Mouse (Mus musculus) brown adipose tissue, adult 24 weeks (tissue): ENCODE measurements at regions not wholly inside any gene's neighbourhood (a gene's known extent, or its start where the extent isn't known, plus 50 kb on each side); places are given as distances from the start of the nearest gene placed in this dataset.

Experiments
- H3K27ac ChIP-seq: fragments of 200-500 bp; replicated peaks from 2 replicates; pipeline ENCODE4 v1.5.1; 2012; ENCODE audit warnings: low read depth, mild to moderate bottlenecking, low read length
- H3K4me1 ChIP-seq: fragments of 200-500 bp; 2 replicates; pipeline ENCODE4 v1.6.1; 2012; ENCODE audit warnings: low read length, mixed read lengths; ENCODE audit not compliant: control insufficient read depth, insufficient read depth, insufficient read length
- H3K4me3 ChIP-seq: fragments of 200-500 bp; 2 replicates; pipeline ENCODE4 v1.5.1; 2012; ENCODE audit warnings: low read depth, mild to moderate bottlenecking, low read length, moderate library complexity; ENCODE audit not compliant: insufficient read depth

DNA sequence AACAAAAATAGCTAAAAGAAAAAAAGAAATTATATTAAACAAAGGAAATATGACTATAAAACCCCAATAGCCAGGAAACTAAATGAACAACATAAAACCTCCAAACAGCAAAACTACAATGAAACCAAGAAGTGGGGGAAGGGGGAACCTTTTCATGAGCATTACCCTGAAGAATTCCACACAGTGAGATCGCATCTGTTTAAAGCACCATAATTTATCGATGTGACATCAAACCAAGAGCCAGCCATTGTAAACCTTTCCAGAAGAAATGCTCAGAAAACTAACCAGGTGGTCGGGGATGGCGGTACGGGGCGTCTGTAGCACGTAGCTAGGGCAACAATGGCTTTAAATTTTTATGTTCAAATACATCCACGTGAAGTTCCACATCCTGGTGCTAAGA lies 214.8 kb upstream of the Spred2 start:
- Histone ChIP-seq H3K27ac (no peak overlapping the region), H3K4me1 (no peaks in the 10 kb centered on the region), H3K4me3 (no peak overlapping the region)

DNA sequence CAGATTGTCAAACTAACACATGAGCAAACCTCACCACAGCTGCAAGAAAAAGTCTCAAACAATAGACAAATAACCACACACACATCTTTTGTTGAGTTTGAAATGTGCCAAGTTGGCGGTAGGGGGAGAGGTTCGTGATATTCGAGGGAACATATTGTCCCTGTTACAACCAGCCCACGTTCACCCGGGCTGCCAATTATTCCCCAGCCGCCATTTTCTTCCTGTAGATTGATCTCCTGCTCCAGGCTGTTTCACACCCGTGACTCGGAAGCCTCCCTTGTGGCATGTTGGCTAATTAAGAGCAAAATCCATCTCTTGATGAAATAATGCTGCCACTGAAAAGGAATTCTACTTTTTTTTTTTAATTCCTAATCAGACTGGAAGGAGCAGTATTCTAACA lies 211.1 kb upstream of the Spred2 start:
- Histone ChIP-seq H3K4me3 (no peak overlapping the region), H3K27ac (no peak overlapping the region), H3K4me1 (no peaks in the 10 kb centered on the region)

DNA sequence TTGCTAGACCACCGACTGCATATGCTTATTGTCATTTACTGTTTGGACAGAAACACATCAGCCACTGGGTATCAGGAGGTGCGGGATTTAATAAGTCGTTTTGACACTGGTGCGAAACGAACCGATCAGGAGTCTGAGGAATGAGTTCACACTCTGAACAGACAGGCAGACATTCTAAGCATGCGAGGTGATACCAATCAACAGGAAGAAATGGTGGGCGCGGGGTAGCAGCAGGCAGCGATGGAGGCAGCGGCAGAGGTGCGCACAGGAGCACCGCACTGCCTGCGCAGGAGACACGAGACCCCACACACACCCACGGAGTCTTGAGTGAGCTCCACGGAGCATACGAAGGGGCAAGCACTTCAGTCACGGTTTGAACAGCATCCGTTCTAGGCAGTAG lies 210.6 kb upstream of the Spred2 start:
- Histone ChIP-seq H3K4me3 (no peak overlapping the region), H3K27ac (no peak overlapping the region)

DNA sequence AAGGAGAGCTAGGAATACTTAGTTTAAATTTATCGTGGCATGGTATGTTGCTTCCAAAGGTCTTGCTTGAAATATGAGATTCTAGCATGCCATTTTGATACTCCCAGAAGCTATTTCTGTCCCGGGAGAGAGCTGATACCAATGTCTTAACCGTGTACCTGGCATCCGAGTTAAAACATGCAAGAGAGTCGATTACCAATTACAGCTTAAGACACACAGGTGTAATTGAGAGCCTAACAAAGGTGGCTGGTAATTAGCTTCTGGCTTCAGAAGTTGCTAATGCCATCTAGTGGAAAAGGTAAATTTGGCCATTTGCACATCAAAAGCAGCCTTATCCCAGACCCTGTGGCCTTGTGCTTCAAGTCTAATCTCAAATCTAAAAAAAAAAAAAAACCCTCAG lies 210.0 kb upstream of the Spred2 start:
- Histone ChIP-seq H3K4me1 (no peaks in the 10 kb centered on the region), H3K4me3 (no peak overlapping the region), H3K27ac (no peak overlapping the region)

More for the DNA sequence above, 210.6 kb upstream of the Spred2 start:
- no peaks in the 10 kb centered on the region for H3K4me1 ChIP-seq

DNA sequence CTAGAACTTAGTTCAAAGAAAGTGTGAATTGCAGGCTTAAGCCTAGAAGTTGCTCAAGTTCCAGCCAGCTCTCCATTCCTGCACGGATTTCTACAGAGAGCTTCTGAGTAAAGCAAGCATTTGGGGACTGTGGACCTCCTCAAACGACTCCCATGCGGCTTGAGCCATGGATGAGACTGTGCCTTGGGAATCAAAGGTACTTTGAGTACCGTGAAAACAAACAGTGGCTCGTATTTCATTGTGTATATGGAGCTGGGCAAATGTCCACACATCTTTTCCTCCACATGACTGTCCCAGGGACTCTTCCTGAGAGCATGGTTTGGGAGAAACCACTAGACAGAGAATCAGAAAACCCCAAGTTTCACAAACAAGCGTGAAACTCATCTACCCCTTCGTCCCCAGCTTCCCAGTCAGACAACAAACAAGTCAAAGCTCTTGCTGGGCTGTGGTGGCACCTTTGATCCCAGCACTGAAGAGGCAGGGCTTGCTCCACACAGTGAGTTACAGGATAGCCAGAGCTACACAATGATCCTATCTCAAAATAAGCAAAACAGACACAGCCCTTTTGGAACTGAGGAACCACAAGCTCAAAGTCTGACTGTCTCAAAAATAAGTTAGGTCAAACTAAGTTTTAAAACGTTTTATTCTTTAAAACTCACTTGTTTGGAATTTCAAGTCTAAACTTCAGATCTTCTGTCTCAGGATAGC lies 209.1 kb upstream of the Spred2 start:
- Histone ChIP-seq H3K4me3 (no peak overlapping the region), H3K4me1 (no peaks in the 10 kb centered on the region), H3K27ac (no peak overlapping the region)

DNA sequence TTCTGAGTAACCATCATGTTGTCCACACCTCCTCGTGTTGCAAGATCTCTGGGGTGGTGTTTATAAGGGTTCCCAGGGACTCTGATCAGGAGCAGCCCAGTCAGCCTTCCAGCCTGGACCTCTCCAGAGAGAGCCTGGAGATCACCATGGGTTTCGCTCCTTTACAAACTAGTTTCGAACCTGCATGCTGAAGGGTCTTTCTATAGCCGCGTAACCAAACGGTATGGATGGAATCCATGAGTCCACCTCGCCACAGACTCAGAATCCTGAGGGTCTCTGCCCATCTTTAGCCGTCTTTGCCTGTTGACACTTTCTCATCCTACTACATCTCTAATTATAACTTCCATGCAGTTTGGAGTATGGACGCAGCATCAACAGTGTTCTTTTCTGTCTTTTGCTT lies 206.0 kb upstream of the Spred2 start:
- Histone ChIP-seq H3K27ac (no peak overlapping the region), H3K4me1 (no peaks in the 10 kb centered on the region), H3K4me3 (no peak overlapping the region)

DNA sequence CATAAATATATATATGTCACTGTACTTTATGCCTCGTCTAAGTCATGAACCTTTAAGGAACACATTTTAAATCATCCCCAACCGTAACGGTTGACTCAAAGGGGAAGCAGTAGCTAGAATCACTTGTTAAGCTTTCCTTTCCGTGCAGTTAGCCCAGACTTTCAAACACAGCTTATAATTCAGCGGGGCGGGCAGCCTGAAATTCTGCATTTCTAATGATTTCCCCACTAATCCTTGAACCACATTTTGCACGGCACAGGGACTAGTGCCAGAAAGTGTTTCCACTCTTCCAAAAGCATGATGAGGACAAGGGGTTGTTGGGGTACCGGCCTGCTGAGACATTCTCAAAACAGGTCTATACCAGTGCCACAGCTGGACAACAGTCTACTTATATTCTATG lies 195.1 kb upstream of the Spred2 start:
- Histone ChIP-seq H3K4me3 (no peak overlapping the region), H3K27ac (no peak overlapping the region), H3K4me1 (no peaks in the 10 kb centered on the region)

DNA sequence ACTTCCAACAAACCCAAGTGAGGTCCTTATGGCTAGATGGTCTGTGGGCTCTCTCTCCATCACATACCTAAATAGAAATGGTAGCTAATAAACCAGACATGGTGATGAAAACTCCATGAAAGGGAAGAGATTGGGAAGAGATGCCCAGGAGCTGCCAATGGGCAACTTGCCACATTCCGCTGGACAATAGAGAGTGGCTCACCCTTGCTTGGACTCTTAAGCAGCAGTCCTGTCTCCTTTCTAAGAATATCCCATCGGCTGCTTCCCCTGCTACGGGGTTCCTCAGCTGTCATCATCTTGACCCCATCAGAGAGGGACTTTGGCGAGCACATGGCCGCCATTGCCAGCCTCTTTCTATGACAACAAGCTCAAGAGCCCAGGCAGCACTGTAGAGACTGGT lies 193.4 kb upstream of the Spred2 start:
- Histone ChIP-seq H3K4me3 (no peak overlapping the region), H3K27ac (no peak overlapping the region), H3K4me1 (no peaks in the 10 kb centered on the region)

DNA sequence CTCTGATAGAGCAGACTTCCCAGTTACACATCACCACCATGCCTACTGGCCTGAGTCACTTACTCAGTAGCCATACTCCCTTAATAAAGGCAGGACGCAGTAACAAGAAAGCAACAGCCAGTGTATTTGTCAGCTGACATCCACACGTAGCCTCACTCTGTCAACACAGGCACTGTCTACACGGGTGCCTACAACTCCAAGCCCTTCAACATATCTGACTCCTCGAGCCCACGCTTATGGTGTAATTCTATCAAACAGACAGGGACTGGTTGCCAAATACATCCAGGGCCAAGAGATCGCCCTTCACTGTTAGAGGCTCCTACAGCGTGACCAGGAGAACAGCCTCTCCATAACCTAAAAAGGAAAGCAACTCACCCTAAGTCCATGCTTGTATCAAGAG lies 188.1 kb upstream of the Spred2 start:
- no peaks in the 10 kb centered on the region for H3K4me1 ChIP-seq

DNA sequence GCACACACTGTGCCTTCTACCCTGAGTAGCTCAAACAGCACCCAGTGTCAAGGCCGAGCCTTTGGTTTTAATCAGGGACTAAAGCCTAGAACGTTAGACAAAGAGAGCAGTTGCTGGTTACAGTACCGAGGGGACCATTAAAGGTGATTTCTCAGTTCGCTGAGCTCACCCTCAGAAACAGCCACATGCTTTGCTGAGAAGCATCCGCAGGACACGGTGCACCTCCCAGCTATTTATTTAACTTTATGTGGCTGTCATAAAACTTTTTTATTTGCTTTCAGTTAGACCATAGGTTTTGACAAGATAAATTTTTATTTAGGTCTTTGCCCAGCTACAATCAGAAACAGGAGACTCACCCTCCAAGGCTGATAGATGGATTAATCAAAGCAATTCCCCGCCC lies 187.2 kb upstream of the Spred2 start:
- Histone ChIP-seq H3K4me1 (no peaks in the 10 kb centered on the region), H3K4me3 (no peak overlapping the region), H3K27ac (no peak overlapping the region)

More for the DNA sequence above, 188.1 kb upstream of the Spred2 start:
- Histone ChIP-seq H3K4me3 (no peak overlapping the region), H3K27ac (no peak overlapping the region)

DNA sequence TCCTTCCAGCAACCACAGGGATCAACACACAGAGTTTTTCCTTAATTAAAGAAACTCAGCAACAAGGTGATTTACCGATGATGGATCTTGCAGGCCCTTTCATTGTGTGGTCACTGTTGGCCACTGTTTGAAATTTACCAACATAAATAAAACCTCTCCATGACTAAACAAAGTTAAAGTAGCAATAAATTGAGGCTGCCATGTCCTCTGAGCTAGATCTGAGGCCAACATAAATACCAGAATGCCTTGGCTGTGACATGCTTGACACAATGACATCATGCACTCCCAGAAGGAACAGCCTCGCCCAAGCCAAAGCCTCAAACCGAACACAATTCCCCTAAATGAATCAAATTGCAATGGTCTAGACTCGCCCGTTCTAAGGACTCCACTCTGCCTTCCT lies 186.8 kb upstream of the Spred2 start:
- H3K27ac ChIP-seq, result no peak overlapping the region
- no peaks in the 10 kb centered on the region for H3K4me1 ChIP-seq
- H3K4me3 ChIP-seq, result no peak overlapping the region

DNA sequence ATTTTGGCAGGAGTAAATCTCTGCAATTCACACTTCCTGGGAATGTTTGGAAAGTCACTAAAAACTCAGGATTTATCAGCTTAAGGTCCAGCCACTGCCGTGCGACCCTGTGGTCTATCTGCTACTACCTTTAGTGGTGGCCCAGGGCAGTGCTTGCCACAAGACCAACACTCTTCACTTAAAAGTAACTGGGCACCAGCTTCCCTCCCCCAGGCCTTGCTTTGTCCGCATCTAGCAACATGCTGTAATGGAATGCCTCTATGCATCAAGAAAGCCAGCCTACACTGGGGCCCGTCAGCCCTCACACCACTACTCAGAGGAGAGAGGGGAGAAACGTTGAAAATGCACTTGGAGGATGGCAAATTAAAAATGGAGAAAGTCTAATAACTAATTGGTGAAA lies 186.4 kb upstream of the Spred2 start:
- no peaks in the 10 kb centered on the region for H3K4me1 ChIP-seq
- no peak overlapping the region for H3K27ac ChIP-seq
- H3K4me3 ChIP-seq, result no peak overlapping the region

DNA sequence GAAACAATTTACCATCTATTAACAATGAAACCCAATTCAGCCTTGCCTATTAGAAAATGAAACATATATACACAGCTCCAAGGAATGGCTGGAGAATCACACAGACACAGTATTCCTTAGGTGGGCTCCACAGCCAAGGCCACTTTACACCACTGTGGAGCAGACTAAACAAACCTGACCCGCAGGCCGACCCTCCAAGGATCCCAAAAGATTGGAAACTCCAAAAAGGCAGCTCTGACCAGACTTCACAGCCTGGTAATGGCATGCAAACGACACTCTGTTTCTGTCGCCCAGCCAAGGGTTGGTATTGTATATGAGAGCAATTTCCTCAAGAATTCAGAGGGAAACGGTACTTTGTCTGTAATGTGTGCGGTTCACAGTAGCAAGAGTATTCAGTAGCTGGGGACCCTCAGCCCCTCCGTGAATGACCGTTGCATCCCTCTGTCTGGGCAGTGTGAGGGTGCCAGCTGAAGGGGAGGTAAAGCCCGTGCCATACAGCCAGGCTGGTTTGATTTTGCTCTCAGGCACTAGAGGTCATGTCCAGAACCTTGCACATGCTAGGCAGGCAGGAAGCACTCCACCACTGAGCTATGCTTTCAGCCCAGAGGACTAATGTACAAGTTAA lies 184.5 kb upstream of the Spred2 start:
- Histone ChIP-seq H3K4me1 (no peaks in the 10 kb centered on the region), H3K27ac (no peak overlapping the region), H3K4me3 (no peak overlapping the region)

DNA sequence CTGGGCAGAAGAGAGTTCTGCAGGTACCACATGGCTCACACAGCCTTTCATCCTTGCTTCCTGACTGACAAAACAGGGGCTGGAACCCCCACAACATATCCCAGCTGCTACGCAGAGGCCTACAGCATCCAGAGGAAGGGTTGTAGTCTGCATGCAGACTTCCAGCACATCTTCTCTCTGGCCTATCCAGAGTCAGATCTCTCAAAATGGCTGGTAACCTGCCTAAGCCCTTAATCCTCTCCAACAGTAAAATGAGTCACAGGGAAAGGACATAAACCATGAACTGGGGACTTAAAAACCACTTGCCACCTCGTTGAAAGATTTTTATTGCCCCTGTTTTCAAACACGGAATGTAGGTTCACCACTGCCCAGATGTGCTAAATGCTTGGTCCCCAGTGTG lies 183.6 kb upstream of the Spred2 start:
- Histone ChIP-seq H3K27ac (no peak overlapping the region), H3K4me1 (no peaks in the 10 kb centered on the region), H3K4me3 (no peak overlapping the region)

DNA sequence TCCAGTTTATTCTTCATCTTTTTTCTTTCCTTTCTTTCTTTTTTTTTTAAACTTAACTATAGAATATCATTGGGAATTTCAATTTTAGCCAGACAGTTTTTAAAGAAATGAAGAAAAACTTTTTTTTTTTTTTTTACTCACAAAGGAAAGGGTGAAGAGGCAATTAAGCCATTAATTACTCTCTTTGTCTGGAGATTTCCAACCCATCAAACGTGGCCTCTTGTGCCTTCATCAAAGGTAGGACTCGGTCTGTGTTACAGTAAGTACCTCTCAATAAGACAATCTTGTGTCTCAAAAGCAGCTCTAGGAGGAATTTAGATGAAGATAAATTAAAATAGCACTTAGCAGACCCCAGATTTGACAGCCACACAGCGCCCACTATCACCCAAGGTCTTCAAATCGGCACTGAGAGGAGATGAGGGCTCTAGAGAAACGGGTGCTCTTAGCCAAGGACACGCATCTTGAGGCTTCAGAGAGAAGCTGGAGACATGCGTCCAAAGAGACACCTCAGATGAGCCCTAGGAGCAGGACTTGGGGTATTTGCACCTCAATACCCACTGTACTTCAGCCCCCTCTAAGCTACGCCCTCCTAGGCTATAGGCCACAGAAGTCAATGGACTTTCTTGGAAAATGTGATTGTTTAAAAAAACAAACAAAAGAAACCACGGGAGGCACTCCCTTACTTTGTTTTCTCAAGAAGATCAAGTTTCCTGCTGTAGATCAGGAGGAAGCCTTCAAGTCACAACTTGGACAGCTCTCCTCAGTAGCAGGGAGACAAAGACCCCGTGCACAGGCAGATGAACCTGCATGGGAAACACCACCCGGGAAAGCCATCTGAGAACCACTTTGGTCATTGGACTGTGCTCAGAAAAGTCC lies 176.8 kb upstream of the Spred2 start:
- no peak overlapping the region for H3K4me3 ChIP-seq
- no peak overlapping the region for H3K27ac ChIP-seq
- no peaks in the 10 kb centered on the region for H3K4me1 ChIP-seq
